Mouse (Mus musculus) liver, embryonic 14 days (tissue): ENCODE results near the gene Ccar1. TPM values are rescaled to one million over a fixed set of nuclear protein-coding genes. Genes with fewer than 3 reads are reported as not detected.

Experiments
- polyA plus RNA-seq: library from polyadenylated mRNA; depleted of rRNA; stranded (reverse); fragments of >200 nt; gene quantifications from 2 replicates; pipeline ENCODE4 v1.2.3, GENCODE M21; 2012; rRNA removed

Gene Ccar1
- 29.0 and 29.4 TPM in 2 replicates for polyA plus RNA-seq

GRCm38 (mm10) chr10:62792177-62793090 is at the start of gene Ccar1:
Gene Ccar1 (minus strand): TSS chr10:62792286.

GRCm38 (mm10) chr10:62725771-62726687 is 66.1 kb downstream of the Ccar1 start, which contains the start of gene Stox1:
Gene Stox1 (minus strand): TSS chr10:62726128.

Other genes starting within 250 kb of the Ccar1 start
- 9.2 and 9.6 TPM in 2 replicates for gene Kif1bp, start 213.8 kb downstream of the Ccar1 start, polyA plus RNA-seq
- gene Ddx21, start 190.0 kb downstream of the Ccar1 start, polyA plus RNA-seq = 35.4 and 38.2 TPM in 2 replicates
- 23.9 and 26.9 TPM in 2 replicates for gene Ddx50, start 141.1 kb downstream of the Ccar1 start, polyA plus RNA-seq
- gene Stox1, start 66.2 kb downstream of the Ccar1 start, polyA plus RNA-seq = 0.09 and 0.10 TPM in 2 replicates
- gene Tet1, start 116.7 kb upstream of the Ccar1 start, polyA plus RNA-seq = 0.17 and 0.29 TPM in 2 replicates
- gene Slc25a16, start 128.3 kb upstream of the Ccar1 start, polyA plus RNA-seq = 6.6 and 7.2 TPM in 2 replicates
- gene Dna2, start 154.7 kb upstream of the Ccar1 start, polyA plus RNA-seq = 27.4 and 34.5 TPM in 2 replicates
- gene Rufy2, start 187.9 kb upstream of the Ccar1 start, polyA plus RNA-seq = 1.1 TPM in 2 replicates
- 27.4 TPM in 2 replicates for gene Hnrnph3, start 231.9 kb upstream of the Ccar1 start, polyA plus RNA-seq
- gene Pbld2, start 232.0 kb upstream of the Ccar1 start, polyA plus RNA-seq = 1.8 and 2.4 TPM in 2 replicates